Mouse (Mus musculus): ENCODE data around the gene Cdc14b. TPM values are rescaled to one million over a fixed set of nuclear protein-coding genes. Genes with fewer than 3 reads are reported as not detected.

Cdc14b gene
- 1.1 and 1.7 TPM in 2 replicates for polyA plus RNA-seq (2012; rRNA removed; ENCODE audit: low replicate concordance)

DNA sequence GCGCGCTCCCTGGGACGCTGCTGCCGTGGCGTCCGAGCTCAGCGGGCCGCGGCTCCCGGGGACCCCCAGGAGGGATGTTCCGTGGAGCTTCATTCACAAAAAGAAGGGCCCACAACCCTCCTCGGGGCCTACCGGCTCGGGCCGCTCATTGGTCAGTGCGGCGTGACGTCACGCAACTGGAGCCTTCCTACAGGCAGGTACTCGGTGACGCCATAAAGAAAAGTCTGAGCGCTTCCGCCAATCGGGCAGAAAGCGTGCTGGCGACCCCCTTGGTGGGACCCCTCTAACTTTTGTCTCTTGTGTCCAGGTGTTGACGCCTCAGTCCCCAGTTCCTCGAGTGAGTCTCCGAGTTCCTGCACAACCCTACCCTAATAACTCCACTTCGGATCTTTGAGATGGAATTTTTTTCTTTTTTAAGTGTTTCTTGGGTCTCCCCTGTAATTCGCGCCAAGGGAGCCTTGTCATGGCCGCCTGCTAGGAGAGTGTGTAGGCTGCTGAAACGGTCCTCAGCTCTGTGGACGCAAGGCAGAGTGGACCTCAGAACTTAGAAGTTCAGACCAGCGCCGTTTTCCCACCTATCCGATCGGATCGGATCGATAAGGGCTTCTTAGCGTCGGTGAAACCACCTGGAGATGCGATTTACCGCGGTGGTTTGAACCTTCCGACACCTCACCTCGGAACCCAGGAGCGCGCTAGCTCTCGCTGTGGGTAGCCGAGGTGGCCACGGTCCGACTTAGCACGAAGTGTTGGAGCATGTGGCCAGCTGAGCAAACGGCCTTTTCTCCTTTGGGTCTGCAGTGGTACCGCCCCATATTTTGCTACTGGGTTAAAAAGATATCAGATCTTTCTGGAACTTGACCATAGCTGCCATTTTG is at the start of gene Cdc14b:
Cdc14b (minus strand) TSS at position 412 of the 875 bp plus-strand sequence.

DNA sequence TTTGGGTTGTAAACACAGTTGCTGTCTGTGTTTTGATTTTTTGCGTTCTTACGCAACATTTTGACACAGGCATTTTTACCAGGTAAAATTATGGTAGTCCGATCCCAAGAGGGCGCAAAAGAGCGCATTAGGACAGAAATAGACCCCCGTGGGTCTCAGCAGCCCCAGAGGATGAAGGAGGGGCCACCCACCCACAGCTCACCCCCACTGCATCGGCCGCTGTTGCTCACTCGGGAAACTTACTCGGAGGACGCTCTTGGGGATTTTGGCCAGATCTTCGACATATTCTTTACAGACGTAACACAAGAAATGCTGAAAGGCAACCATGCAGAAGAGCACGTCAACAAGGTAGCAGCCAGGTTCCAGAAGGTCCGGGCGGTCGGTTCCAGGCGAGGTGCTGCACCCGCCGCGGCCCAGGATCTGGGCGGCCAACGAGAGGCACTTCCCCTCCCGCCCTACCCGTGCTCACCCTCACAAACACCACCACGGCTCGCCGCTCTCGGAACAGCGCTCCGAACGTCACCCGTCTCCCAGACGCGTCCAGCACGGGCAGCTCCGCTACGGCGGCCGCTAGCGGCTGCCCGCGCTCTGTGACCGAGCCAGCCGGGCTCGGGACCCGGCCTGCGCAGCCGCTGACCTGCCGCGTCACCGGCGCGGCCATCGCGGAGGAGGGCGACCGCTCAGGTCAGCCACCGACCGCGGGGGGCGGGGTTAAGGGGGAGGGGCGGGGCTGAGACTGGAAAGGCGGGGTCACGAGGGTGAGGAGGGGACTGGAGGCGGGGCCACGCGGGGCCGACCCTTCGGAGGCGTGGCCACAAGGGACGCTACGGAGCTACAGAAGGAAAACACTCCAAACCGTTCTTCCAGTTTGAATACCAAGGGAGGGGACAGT is 37.2 kb upstream of the Cdc14b start, which contains the start of gene Aaed1:
Aaed1 (minus strand) TSS at position 687 of the 892 bp plus-strand sequence.

DNA sequence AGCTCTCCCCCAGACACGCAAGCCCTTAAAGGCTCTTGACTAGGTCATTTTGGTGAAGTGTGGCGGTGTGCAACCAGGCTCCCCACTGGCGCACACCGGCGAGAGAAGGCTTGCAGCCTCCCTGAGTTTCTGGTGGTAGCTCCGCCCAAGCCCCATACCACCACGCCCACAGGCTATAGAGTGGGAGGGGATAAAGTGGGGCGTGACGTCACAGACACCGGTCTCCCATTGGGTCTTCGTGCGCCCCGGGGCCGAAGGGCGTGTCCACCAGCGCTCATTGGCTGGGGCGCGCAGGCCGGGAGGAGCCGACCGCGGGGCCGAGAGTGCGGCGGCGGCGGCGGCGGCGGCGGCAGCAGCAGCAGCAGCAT is 113.6 kb downstream of the Cdc14b start, which contains the start of gene Habp4:
Habp4 (plus strand) TSS at position 277 of the 368 bp plus-strand sequence.

DNA sequence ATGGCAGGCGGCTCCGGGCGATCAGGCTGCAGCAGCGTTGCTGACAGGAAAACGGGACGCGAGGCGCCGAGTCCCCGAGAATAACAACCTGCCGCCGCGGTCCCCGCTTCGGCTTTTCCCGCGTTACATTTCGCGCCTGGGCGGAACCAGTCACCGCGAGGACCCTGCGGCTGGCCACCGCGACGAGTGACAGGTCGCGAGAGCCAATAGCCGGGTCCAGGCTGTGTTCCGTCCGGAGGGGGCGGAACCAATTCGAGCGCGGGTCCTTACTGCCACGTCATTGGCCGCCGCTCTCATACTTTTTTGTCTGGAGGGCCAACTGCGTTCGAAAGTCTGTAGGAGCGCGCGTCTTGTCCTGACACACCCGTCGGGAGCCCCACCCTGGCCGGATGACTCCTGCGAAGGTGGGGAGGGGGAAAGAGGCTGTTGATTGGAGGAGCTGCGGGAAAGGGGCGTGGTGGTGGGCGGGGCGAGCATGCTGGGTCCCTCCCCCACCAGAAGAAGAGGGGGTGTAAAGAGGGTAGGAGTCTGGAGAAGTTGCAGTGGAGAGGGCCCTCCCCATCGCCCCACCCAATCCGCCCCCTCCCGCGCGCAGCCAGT is 121.9 kb downstream of the Cdc14b start, which contains the start of gene Zfp367:
Zfp367 (minus strand) TSS at position 120 of the 600 bp plus-strand sequence.

Other genes starting within 250 kb of the Cdc14b start
- not detected in 2 replicates for gene Hsd17b3, start 186.1 kb downstream of the Cdc14b start, polyA plus RNA-seq (2012; rRNA removed; ENCODE audit: low replicate concordance)
- 9.4 and 26.3 TPM in 2 replicates for gene Slc35d2, start 145.9 kb downstream of the Cdc14b start, polyA plus RNA-seq (2012; rRNA removed; ENCODE audit: low replicate concordance)
- gene Zfp367, start 122.1 kb downstream of the Cdc14b start, polyA plus RNA-seq (2012; rRNA removed; ENCODE audit: low replicate concordance) = 2.2 and 2.8 TPM in 2 replicates
- 7.2 and 9.7 TPM in 2 replicates for gene Habp4, start 113.5 kb downstream of the Cdc14b start, polyA plus RNA-seq (2012; rRNA removed; ENCODE audit: low replicate concordance)
- 2.0 and 3.0 TPM in 2 replicates for gene Aaed1, start 37.4 kb upstream of the Cdc14b start, polyA plus RNA-seq (2012; rRNA removed; ENCODE audit: low replicate concordance)
- gene Ctsl, start 95.6 kb upstream of the Cdc14b start, polyA plus RNA-seq (2012; rRNA removed; ENCODE audit: low replicate concordance) = 10.7 and 20.3 TPM in 2 replicates
- gene Cdk20, start 157.0 kb upstream of the Cdc14b start, polyA plus RNA-seq (2012; rRNA removed; ENCODE audit: low replicate concordance) = 8.8 and 10.8 TPM in 2 replicates
- not detected in 2 replicates for gene Fam240b, start 222.5 kb upstream of the Cdc14b start, polyA plus RNA-seq (2012; rRNA removed; ENCODE audit: low replicate concordance)